Mouse (Mus musculus): Measurements from ENCODE around the gene Shmt2. TPM values are rescaled to one million over a fixed set of nuclear protein-coding genes. Genes with fewer than 3 reads are reported as not detected.

Shmt2 gene
- 10 to 100 TPM; 66.7 to 69.4 TPM for total RNA-seq (2021)
- long read RNA-seq, experiment 1, transcript Shmt2-201 (12 exons, 2,289 nt): major isoform, 62 of 93 reads
- long read RNA-seq, experiment 1, transcript Shmt2-206 (12 exons, 2,238 nt): minor isoform, 12 of 93 reads
- long read RNA-seq, experiment 1, partial matches to known transcripts: 6 of 93 reads
- long read RNA-seq, experiment 1, other reads (novel, unspliced or antisense): 12 of 93 reads
- long read RNA-seq, experiment 2, transcript Shmt2-201 (12 exons, 2,289 nt): major isoform, 54 of 86 reads
- long read RNA-seq, experiment 2, transcript Shmt2-206 (12 exons, 2,238 nt): minor isoform, 10 of 86 reads
- long read RNA-seq, experiment 2, partial matches to known transcripts: 15 of 86 reads
- long read RNA-seq, experiment 2, other reads (novel, unspliced or antisense): 6 of 86 reads

- DNase-seq (ENCODE audit: low spot score in 2 of 2): peak; percentile 50 to 68
These were observed at the start of gene Shmt2 for GRCm38 (mm10) chr10:127522088-127522581. TSS of gene Shmt2 (minus strand) at chr10:127522444.

GRCm38 (mm10) chr10:127570937-127571641, 48.8 kb upstream of the Shmt2 start:
- no peak for DNase-seq (ENCODE audit: low spot score in 2 of 2)

- no peak for DNase-seq (ENCODE audit: low spot score in 2 of 2)
These were observed 48.1 kb upstream of the Shmt2 start for GRCm38 (mm10) chr10:127570384-127570783.

GRCm38 (mm10) chr10:127569450-127569849, 47.2 kb upstream of the Shmt2 start:
- DNase-seq (ENCODE audit: low spot score in 2 of 2): peak; percentile 46 to 68

GRCm38 (mm10) chr10:127566553-127567326, 44.5 kb upstream of the Shmt2 start:
- DNase-seq (ENCODE audit: low spot score in 2 of 2): no peak

GRCm38 (mm10) chr10:127564301-127564700, 42.1 kb upstream of the Shmt2 start:
- DNase-seq (ENCODE audit: low spot score in 2 of 2): no peak

- no peak for DNase-seq (ENCODE audit: low spot score in 2 of 2)
These were observed 41.6 kb upstream of the Shmt2 start for GRCm38 (mm10) chr10:127563840-127564239.

GRCm38 (mm10) chr10:127561145-127561544, 38.9 kb upstream of the Shmt2 start:
- DNase-seq (ENCODE audit: low spot score in 2 of 2): no peak

- no peak for DNase-seq (ENCODE audit: low spot score in 2 of 2)
These were observed 35.2 kb upstream of the Shmt2 start for GRCm38 (mm10) chr10:127557397-127557796.

- DNase-seq (ENCODE audit: low spot score in 2 of 2): no peak
These were observed 33.5 kb upstream of the Shmt2 start for GRCm38 (mm10) chr10:127555703-127556102.

- no peak for DNase-seq (ENCODE audit: low spot score in 2 of 2)
These were observed 27.6 kb upstream of the Shmt2 start for GRCm38 (mm10) chr10:127549892-127550291.

- DNase-seq (ENCODE audit: low spot score in 2 of 2): no peak
These were observed 26.0 kb upstream of the Shmt2 start for GRCm38 (mm10) chr10:127548236-127548635.

GRCm38 (mm10) chr10:127546505-127546904, 24.3 kb upstream of the Shmt2 start:
- DNase-seq (ENCODE audit: low spot score in 2 of 2): no peak

GRCm38 (mm10) chr10:127544375-127544774, 22.1 kb upstream of the Shmt2 start:
- DNase-seq (ENCODE audit: low spot score in 2 of 2): no peak

- DNase-seq (ENCODE audit: low spot score in 2 of 2): no peak
These were observed 21.7 kb upstream of the Shmt2 start for GRCm38 (mm10) chr10:127543916-127544315.

GRCm38 (mm10) chr10:127542720-127543119, 20.5 kb upstream of the Shmt2 start:
- no peak for DNase-seq (ENCODE audit: low spot score in 2 of 2)

GRCm38 (mm10) chr10:127542084-127542483, 19.8 kb upstream of the Shmt2 start:
- DNase-seq (ENCODE audit: low spot score in 2 of 2): no peak

GRCm38 (mm10) chr10:127541510-127541909, 19.3 kb upstream of the Shmt2 start:
- DNase-seq (ENCODE audit: low spot score in 2 of 2): no peak

- DNase-seq (ENCODE audit: low spot score in 2 of 2): no peak
These were observed 15.8 kb upstream of the Shmt2 start for GRCm38 (mm10) chr10:127537854-127538583.

- DNase-seq (ENCODE audit: low spot score in 2 of 2): no peak
These were observed 14.5 kb upstream of the Shmt2 start for GRCm38 (mm10) chr10:127536586-127537314.
